Mouse (Mus musculus) urinary bladder, postnatal 36 days (tissue): Measurements from ENCODE around the gene Gm10271.

ENCODE experiments used
- DNase-seq, 2 experiments: peaks; one replicate each; pipeline ENCODE4 v3.0.0; 2022; ENCODE audit warnings: low spot score in 2 of 2, mixed read lengths in 1 of 2

The Gm10271 gene

GRCm38 (mm10) chr10:116932418-116932817 lies 40.0 kb downstream of the Gm10271 start:
- no peak for DNase-seq

DNA sequence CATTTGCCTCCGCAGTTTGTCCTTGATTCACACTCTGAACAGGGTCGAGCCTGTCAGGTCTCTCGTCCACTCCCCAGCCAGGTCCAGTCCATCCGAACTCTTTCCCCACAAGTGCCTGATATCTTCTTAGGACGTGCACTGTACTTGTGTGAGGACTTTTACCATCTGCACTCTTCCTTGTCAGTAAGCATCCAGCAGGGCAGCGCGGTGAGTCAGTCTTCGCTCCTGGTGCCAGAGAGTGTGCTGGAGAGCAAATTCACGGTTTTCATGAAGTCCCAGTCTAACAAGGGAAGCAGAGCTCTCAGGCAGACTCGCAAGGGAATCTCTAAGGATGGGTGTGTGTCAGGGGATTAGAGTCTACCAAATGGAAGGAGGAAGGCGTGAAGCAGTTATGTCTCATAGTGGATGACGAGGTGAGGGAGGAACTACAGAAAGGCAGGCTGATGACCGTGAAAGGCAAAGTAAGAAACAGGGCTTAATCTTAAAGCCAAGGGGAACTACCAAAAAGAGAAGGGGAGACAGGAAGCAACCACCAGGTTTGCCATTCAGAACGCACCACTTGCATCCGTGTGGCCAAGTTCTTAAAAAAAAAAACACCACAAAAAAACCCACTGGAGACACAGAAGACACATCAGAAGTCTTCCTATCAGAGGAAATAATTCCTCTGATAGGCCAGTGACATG lies 40.8 kb downstream of the Gm10271 start:
- no peak for DNase-seq

GRCm38 (mm10) chr10:116930936-116931335 lies 41.5 kb downstream of the Gm10271 start:
- no peak for DNase-seq

DNA sequence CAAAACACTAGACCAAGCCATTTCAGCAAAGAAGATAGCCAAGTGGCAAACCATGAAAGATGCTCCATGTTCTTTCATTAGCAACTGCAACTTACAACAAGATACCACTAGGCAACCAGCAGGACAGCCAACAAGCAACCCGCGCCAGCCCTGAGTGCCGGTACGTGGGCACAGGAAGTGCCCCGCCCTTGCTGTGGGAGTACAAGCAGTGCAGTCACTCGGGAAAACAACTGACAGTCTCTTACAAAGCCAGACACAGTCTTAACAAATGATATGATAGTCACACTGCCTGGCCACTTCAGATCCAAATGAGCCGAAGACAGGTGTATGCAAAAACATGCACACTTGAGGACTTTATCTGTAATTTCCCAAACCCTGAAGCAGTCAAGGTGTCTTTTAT lies 41.9 kb downstream of the Gm10271 start:
- DNase-seq: no peak

DNA sequence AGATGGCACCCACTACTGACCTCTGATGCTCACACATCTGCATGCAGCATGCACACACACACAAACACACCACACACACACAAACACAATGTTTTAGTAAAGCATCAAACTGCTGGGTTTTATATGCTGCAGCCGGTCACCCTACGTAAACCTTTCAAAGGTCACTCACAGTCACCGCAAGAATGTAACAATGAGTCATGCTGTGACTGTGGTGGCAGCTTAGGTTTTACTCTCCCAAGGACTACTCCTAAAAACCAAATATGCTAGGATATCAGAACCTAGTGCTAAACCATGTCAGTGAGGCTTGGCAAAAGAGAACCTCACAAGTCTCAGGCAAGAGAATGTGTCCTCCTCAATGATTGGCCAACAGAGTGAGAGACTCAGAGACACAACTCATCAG lies 43.6 kb downstream of the Gm10271 start:
- DNase-seq: no peak

GRCm38 (mm10) chr10:116926428-116927113 lies 45.8 kb downstream of the Gm10271 start:
- DNase-seq: no peak

GRCm38 (mm10) chr10:116923651-116924495 lies 48.5 kb downstream of the Gm10271 start:
- DNase-seq: no peak

GRCm38 (mm10) chr10:116922161-116922560 lies 50.2 kb downstream of the Gm10271 start:
- no peak for DNase-seq

DNA sequence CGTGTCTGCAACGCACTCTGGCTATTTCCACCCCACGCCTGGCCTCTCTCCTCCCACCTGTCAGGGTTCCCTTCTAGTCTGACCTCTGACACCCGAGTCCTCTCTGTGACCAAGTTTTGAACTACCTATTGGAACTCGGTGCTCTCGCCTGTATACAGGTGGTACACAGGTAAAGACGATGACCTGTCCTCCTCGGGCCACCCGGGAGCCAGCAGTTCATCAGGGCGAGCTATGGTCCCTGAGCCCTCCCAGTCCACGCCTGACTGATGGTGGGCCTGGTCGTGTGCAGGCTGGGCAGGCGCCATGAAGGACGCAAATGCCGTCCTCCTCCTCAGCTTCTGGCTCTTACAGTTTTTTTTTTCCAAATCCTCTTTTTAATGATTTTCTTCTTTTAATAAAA lies 51.0 kb downstream of the Gm10271 start:
- DNase-seq: no peak

GRCm38 (mm10) chr10:116920641-116921040 lies 51.8 kb downstream of the Gm10271 start:
- no peak for DNase-seq

- no peak for DNase-seq
Observed at GRCm38 (mm10) chr10:116919368-116920317, 52.8 kb downstream of the Gm10271 start.

DNA sequence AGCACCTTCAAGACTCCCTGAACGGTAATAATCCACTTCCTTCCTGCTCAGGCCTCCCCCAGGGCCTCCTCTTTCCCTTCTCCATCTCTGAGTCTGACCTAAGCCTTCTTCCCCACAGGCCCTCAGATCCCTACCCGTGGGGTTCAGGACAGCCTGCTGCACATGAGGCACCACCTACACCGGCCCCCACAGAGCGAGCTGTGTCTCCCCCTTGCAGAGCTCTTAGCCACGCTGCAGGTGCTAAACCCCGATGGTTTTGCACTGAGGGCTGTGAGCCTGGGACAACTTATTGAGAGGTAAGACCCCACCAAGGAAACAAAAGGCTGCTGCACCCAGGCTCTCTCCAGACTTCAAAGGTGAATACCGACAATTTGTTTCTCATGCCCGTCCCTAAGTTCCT lies 55.8 kb downstream of the Gm10271 start:
- DNase-seq: no peak

GRCm38 (mm10) chr10:116915286-116915685 lies 57.1 kb downstream of the Gm10271 start:
- no peak for DNase-seq

DNA sequence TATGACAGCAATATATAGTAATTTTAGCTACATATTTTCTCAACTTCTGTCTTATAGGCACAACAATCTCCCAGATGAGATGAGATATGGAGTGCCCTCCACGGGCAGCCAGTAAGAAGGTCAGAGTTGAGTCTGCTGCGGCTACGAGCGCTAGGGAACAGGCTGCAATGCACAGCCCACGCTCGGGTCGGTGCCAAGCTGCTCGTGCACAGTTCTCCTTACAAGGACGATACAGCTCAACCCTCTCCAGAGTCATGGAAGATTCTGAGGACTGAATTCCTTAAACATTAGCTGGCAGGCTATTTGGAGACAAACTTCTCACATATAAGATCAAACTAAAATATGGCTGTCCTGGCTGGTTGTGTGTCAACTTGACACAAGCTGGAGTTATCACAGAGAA lies 57.8 kb downstream of the Gm10271 start:
- DNase-seq: peak in 1 of 2 experiments; percentile 8

DNA sequence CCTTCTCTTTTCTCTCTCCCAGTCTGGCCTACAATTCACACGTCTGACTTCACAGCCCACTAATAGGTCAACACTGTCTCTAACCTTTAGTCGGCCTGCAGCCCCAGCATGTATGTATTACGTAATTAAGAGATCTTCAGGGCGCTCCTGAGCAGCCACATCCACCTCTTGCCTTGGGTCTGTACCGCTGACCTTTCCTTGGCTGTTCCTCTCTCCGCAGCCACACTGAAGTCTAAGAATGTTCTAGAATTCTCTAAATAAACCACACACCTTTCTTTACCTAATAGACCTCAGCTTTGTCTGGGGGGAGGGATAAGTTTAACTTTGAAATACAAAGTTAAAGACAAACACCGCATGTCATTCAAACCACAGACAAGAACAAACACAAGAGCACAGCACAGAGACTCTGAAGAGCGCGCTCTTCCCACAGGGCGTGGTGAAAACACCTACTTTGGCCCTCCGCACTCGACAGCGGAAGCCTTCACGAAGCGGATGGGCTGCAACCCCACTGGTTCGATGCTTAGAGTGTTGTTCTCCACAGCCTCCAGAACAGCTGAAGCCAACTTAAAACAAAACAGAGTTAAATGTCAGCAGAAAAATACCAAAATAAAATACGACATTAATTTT lies 58.6 kb downstream of the Gm10271 start:
- no peak for DNase-seq

GRCm38 (mm10) chr10:116912850-116913249 lies 59.6 kb downstream of the Gm10271 start:
- DNase-seq: no peak

- DNase-seq: no peak
Observed at GRCm38 (mm10) chr10:116908901-116909642, 63.3 kb downstream of the Gm10271 start.
